Mouse (Mus musculus) limb, embryonic 15.5 days (tissue): ENCODE data around the gene Stum. TPM values are rescaled to one million over a fixed set of nuclear protein-coding genes. Genes with fewer than 3 reads are reported as not detected.
"Not testable (repeated sequence)": the region's sequence is repeated elsewhere in the genome, so short reads cannot be mapped to it uniquely, and the experiment has no call there.

ENCODE experiments used
- ATAC-seq: fragments of 200-750 bp; cut with Nextera tagmentation; 2 replicates; pipeline ENCODE4 v1.8.0; 2017; ENCODE audit warnings: low read depth, moderate TSS enrichment; ENCODE audit not compliant: insufficient number of reproducible peaks, low FRiP score, low TSS enrichment
- H3K27ac ChIP-seq: fragments of 300-500 bp; sonication (generic); 2 replicates; pipeline ENCODE4 v1.5.1; 2015; ENCODE audit warnings: moderate library complexity, mild to moderate bottlenecking, inconsistent platforms
- H3K27me3 ChIP-seq: fragments of 300-500 bp; sonication (generic); 2 replicates; pipeline ENCODE4 v1.6.1; 2015; ENCODE audit warnings: inconsistent platforms
- H3K36me3 ChIP-seq: fragments of 300-500 bp; sonication (generic); 2 replicates; pipeline ENCODE4 v1.6.1; 2015; ENCODE audit warnings: inconsistent platforms
- H3K4me1 ChIP-seq: fragments of 300-500 bp; sonication (generic); 2 replicates; pipeline ENCODE4 v1.6.1; 2015; ENCODE audit warnings: inconsistent platforms
- H3K4me2 ChIP-seq: fragments of 300-500 bp; sonication (generic); 2 replicates; pipeline ENCODE4 v1.6.1; 2015; ENCODE audit warnings: mild to moderate bottlenecking, inconsistent platforms
- H3K4me3 ChIP-seq: fragments of 300-500 bp; sonication (generic); 2 replicates; pipeline ENCODE4 v1.5.1; 2015; ENCODE audit warnings: mild to moderate bottlenecking, inconsistent platforms
- H3K9ac ChIP-seq: fragments of 300-500 bp; sonication (generic); 2 replicates; pipeline ENCODE4 v1.6.1; 2015; ENCODE audit warnings: inconsistent platforms
- H3K9me3 ChIP-seq: fragments of 300-500 bp; sonication (generic); 2 replicates; pipeline ENCODE4 v1.6.1; 2016; ENCODE audit warnings: inconsistent platforms
- WGBS: fragments of 180-500 bp; shearing (Covaris S2); methylation state at CpG from one replicate; pipeline ENCODE4 v1.1.7; 2015; 5-methylcytosine and 5-hydroxymethylcytosine counted together
- polyA plus RNA-seq: library from polyadenylated mRNA; unstranded; fragments of >200 nt; fragmentation: Nextera tagmentation; extraction: Ambion mirVana; gene quantifications from 2 replicates; pipeline ENCODE4 v1.2.1, GENCODE M21; 2015

The Stum gene
- polyA plus RNA-seq, result 3.9 and 4.4 TPM in 2 replicates

DNA sequence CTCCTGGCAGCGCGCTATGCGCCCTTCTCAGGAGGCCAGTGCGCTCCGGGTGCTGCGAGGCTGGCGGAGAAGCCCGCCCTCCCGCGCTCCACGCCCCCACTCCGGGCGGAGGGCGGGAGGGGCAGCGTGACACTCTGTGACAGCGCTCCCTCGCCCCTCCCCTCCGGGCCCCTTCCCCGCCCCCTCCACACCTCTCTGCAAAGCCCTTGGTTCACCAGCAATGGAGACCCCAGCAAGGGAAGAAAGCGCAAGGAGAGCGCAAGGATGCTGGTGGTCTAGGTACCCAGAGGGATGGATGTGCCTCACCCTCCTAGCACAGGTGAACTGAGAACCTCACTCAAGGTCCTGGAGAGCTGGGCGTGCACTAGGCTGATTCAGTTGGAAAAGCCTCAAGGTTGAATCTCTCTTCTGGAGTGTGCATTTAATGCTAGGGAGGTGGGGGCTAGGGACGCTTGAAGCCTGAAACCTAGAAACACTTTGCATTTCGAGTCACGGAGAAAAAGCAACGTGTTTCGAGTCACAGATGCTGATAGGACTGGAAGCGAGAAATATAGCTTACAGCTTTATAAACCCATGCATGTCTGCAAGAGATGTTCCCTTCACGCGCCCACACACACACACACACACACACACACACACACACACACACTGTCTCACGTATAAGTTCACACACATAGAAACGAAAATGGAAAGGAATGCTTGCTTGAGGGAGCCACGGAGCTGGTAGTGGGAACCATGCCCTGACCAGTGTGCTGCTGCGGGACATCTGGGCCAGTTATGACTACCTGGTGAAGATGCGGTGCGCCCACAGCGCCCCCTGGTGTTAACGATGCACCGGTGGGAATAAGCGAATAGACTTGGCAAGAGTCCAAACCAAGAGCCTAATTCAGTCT, at the start of gene Stum:
Stum (minus strand) TSS at position 106 of the 893 bp plus-strand sequence.
- Histone ChIP-seq H3K4me3 (peak within 1 kb of the TSS; percentile 44), H3K27me3 (peaks cover 63% of the 10 kb centered on the region), H3K36me3 (no peaks in the 10 kb centered on the region), H3K9ac (peak within 1 kb of the TSS; percentile 31; the same call in 1 of the 2 replicates), H3K4me2 (peak within 1 kb of the TSS; percentile 91), H3K4me1 (peaks cover 26% of the 10 kb centered on the region), H3K27ac (no peak within 1 kb of the TSS), H3K9me3 (no peaks in the 10 kb centered on the region)
- peak; percentile 48; the same call in 1 of the 2 replicates for ATAC-seq
- 2% methylated on average over 40 of the region's 40 CpGs for WGBS

DNA sequence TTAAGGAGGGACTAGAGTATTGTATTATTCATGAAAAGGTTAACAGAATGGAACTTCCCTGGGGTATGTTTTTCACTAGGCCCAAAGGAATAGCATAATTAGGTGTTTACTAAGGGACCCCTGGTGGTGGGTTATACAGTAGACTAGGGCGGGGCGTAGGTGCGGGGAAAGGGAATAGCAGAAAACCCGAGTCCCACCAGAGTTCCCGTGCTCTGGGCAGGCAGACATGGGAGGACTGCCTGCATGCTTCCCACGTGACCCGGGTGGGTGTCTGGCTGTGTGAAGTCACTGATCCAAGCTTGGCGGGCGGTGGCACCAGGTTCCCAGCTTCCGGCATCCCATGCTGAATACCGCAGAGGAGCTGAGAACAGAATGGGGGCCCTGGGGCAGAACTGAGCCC, 49.4 kb upstream of the Stum start:
- Histone ChIP-seq H3K36me3 (no peaks in the 10 kb centered on the region), H3K27ac (no peak overlapping the region), H3K4me3 (no peak overlapping the region), H3K9me3 (peaks cover 5% of the 10 kb centered on the region; the same call in 1 of the 2 replicates), H3K4me1 (no peaks in the 10 kb centered on the region), H3K9ac (no peak overlapping the region), H3K4me2 (no peak overlapping the region), H3K27me3 (no peaks in the 10 kb centered on the region)
- no peak for ATAC-seq
- WGBS, result 96% methylated on average over 11 of the region's 11 CpGs

DNA sequence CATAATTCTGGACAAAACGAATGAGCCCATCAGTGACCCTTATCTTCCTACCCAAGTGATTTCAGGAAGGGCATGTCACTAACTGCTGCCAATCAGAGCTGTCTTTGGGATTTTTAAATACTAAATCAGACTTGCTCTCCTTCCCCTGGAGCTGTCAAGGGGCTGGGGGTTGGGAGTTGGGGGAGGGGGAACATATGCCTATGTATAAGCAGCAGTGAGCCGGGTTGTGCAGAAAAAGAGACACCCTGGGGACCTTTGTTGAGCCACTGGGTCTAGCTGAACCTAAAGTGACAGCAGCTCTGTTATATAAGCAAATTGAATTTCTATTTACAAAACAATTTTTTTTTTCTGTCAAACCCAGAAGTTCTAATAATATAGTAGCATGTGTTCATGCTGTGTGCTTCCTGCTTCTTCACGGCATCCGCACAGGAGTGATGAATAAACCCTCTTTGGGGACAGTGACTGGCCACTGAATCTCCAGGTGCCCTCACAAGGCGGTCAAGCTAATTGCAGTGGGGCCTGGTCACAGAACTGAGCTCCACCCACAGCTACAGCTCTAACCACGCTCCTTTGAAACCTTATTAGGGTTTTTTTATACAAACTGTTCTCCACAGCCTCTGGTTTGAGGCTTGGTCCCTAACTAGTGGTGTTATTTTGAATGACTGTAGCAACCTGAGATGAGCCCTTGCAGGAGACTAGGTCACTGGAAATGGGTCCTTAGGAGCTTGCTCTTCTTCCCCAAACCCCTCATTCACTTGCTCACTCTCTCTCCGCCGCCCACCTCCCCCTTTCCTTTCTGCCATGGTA, 47.4 kb upstream of the Stum start:
- H3K27me3 ChIP-seq, result no peaks in the 10 kb centered on the region
- H3K9ac ChIP-seq, result no peak overlapping the region
- no peaks in the 10 kb centered on the region for H3K4me1 ChIP-seq
- H3K9me3 ChIP-seq, result peaks cover 5% of the 10 kb centered on the region; the same call in 1 of the 2 replicates
- 61% methylated on average over 8 of the region's 8 CpGs for WGBS
- ATAC-seq, result no peak
- no peak overlapping the region for H3K4me2 ChIP-seq
- H3K27ac ChIP-seq, result no peak overlapping the region
- H3K36me3 ChIP-seq, result no peaks in the 10 kb centered on the region
- no peak overlapping the region for H3K4me3 ChIP-seq

DNA sequence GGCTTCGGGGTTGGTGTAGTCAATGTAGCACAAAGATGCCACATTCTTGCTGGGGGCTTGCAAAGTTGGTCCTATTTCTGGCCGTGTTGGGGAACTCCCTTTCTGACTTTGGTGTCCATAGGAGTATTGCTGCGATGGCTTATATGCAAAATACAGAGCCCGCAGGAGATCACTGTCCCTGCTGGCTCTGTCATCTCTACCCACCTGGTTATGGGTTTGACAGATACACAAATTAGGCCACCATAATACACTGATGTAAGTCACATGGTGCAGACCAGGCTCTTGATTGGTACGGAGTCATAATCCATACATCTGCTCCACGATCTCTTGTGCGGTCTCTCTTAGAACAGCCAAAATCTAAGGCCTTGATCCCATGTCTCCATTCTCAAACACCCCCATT, 46.5 kb upstream of the Stum start:
- H3K4me3 ChIP-seq, result no peak overlapping the region
- 87% methylated on average over 7 of the region's 7 CpGs for WGBS
- H3K4me1 ChIP-seq, result no peaks in the 10 kb centered on the region
- no peak for ATAC-seq
- H3K36me3 ChIP-seq, result no peaks in the 10 kb centered on the region
- H3K4me2 ChIP-seq, result no peak overlapping the region
- H3K27ac ChIP-seq, result no peak overlapping the region
- no peaks in the 10 kb centered on the region for H3K27me3 ChIP-seq
- H3K9me3 ChIP-seq, result peaks cover 5% of the 10 kb centered on the region; the same call in 1 of the 2 replicates
- H3K9ac ChIP-seq, result no peak overlapping the region

DNA sequence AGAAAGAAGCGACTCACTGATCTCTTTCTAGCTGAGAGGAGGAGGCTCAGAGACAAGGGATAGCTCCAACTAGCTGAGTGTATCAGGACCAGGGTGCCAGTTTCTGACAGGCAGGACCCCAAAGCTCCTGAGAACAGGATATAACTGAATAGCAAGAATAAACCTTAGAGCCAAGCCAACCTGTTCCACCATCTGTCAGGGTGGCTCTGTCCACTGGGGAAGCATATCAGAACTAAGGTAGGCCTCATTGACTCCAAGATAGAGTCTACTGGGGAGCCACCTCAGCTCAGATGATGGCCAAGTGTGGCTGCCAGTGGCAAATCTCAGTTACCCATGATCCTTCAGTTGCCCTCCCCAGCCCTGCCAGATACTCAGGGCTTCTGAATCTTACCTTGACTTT, 42.0 kb upstream of the Stum start:
- no peak overlapping the region for H3K9ac ChIP-seq
- no peak overlapping the region for H3K4me2 ChIP-seq
- no peak overlapping the region for H3K27ac ChIP-seq
- H3K9me3 ChIP-seq, result no peaks in the 10 kb centered on the region
- no peaks in the 10 kb centered on the region for H3K4me1 ChIP-seq
- H3K36me3 ChIP-seq, result no peaks in the 10 kb centered on the region
- ATAC-seq, result no peak
- H3K4me3 ChIP-seq, result no peak overlapping the region
- 88% methylated on average over 1 of the region's 1 CpGs for WGBS
- no peaks in the 10 kb centered on the region for H3K27me3 ChIP-seq

DNA sequence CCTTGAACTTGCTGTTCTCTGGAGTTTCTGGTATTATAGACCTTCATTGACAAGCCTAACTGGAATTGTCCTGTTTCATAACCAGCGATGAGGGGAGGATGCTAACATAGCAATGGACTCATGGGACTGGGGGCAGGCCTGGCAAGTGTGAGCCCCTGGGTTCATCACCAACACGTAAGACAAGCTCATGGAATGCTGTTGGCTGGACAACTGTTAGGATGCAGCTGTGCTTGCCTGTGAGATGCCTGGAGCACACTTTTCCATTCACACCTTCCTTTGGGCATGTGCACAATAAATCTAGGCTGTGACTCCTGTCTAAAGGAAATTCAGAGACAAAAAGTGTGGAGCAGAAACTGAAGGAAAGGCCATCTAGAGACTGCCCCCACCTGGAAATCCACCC, 40.0 kb upstream of the Stum start:
- ATAC-seq, result no peak
- WGBS, result 76% methylated on average over 2 of the region's 2 CpGs

DNA sequence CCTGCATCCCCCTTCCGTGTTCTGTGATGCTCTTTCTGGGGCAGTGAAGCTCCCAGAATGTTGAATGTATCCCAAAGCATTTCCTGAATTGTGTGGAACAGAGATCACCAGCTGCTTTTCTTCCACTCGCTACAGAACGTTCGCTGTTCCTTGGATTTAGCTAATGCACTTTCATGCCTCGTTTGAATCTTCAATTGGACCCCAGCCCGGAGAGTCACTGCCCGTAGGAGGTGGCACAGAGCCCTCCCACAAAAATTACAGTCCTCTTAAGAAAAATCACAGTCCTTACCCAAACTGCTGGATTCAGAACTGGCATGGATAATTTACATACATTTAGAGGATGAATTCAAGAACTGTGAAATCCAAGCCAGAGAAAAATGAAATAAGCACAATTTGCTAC, 36.9 kb upstream of the Stum start:
- no peak overlapping the region for H3K27ac ChIP-seq
- 50% methylated on average over 7 of the region's 7 CpGs for WGBS
- ATAC-seq, result no peak

More for the DNA sequence above, 40.0 kb upstream of the Stum start:
- Histone ChIP-seq H3K4me2 (no peak overlapping the region), H3K9ac (no peak overlapping the region), H3K9me3 (no peaks in the 10 kb centered on the region), H3K4me1 (no peaks in the 10 kb centered on the region), H3K27ac (no peak overlapping the region), H3K4me3 (no peak overlapping the region), H3K36me3 (no peaks in the 10 kb centered on the region), H3K27me3 (no peaks in the 10 kb centered on the region)

DNA sequence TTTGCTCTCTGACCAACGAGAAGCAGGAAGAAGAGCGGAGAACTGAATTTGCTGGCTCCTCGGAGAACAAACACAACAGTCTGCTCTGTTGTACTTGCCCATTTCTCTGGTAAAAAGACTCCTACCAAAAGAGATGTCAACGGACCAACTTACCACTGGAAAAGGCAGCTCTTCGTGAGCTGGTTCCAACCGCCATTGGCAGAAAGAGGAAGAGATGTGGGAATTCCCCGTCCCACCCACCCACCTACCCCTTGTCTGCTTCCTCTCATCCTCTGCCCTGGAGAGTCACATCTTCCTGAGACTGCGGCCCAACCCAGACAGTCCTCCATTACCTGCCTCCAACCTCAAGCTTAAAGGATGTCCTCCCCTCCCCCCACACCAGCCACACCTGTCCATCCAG, 36.2 kb upstream of the Stum start:
- H3K27me3 ChIP-seq, result no peaks in the 10 kb centered on the region
- no peak overlapping the region for H3K9ac ChIP-seq
- WGBS, result 88% methylated on average over 8 of the region's 8 CpGs
- no peaks in the 10 kb centered on the region for H3K36me3 ChIP-seq
- H3K9me3 ChIP-seq, result no peaks in the 10 kb centered on the region
- no peak for ATAC-seq
- no peak overlapping the region for H3K4me3 ChIP-seq
- H3K27ac ChIP-seq, result no peak overlapping the region
- H3K4me1 ChIP-seq, result peaks cover 2% of the 10 kb centered on the region; the same call in 1 of the 2 replicates
- H3K4me2 ChIP-seq, result no peak overlapping the region

More for the DNA sequence above, 36.9 kb upstream of the Stum start:
- Histone ChIP-seq H3K9me3 (no peaks in the 10 kb centered on the region), H3K4me2 (no peak overlapping the region), H3K9ac (no peak overlapping the region), H3K4me1 (no peaks in the 10 kb centered on the region), H3K27me3 (no peaks in the 10 kb centered on the region), H3K4me3 (no peak overlapping the region), H3K36me3 (no peaks in the 10 kb centered on the region)

DNA sequence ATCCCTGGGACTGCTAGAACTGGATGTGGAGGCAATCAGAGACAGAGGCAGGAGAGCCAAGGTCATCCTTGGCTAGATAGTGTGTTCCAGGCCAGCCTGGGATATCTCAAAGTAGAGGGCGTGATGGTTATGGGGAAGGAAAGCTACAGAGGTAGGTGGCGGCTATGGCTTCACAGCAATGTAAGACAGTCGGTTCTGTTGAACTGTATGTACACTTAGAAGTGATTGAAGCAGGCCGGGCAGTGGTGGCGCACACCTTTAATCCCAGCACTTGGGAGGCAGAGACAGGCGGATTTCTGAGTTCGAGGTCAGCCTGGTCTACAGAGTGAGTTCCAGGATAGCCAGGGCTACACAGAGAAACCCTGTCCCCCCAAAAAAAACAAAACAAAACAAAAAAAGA, 35.6 kb upstream of the Stum start:
- not testable (repeated sequence) for H3K9ac ChIP-seq, H3K36me3 ChIP-seq, H3K4me2 ChIP-seq, H3K4me1 ChIP-seq, H3K27ac ChIP-seq, H3K4me3 ChIP-seq, H3K9me3 ChIP-seq, H3K27me3 ChIP-seq, ATAC-seq
- WGBS, result 94% methylated on average over 7 of the region's 7 CpGs

DNA sequence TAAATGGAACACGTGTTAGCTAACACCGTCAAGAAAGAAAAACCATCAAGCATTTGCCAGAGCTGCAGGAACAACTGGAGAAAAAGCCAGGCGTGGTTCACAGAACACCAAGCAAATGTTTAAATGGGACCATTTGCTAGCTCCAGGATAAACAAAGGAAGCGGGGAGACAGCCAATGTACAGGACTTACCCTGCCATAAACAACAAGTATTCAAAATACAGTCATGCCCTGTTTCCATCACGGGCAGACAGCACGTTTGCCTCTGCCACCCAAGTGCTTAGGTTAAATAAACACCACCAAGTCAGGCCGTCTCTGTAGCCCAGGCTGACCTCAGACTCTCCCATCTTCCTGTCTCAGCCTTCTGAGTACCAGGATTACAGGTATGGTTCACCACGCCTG, 35.1 kb upstream of the Stum start:
- 59% methylated on average over 8 of the region's 8 CpGs for WGBS
- Histone ChIP-seq H3K9ac (no peak overlapping the region), H3K9me3 (no peaks in the 10 kb centered on the region)

DNA sequence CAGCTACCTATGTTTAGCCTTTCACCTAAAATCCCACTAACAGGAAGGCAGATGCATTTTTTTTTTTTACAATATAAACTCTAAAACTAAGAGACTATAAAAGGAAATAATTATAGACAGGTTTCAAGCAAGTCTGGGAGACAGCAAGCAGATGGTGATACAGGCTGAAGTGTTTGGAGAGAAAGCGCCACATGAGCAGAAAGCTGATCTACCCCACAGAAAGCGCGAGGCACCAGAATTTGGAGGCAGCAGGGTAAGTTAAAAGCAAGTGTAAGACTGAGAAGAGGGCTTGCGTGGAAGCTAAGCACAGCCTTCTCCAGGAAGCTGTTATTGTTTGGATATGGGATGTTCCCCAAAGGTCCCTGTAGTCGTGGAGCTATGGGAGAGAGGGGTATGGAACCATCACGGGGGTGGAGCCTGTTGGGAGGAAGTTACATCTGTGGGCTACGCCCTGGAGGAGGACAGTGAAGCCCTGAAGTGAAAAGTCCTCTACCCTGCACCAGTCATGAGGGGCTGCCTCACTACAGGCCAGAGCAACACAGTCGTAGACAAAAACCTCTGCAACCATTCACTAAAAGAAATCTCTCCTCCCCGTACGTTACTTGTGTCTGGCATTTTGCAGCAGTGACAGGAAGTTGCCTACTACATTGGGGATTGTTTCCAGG, 34.2 kb upstream of the Stum start:
- Histone ChIP-seq H3K36me3 (no peaks in the 10 kb centered on the region), H3K9me3 (no peaks in the 10 kb centered on the region), H3K27ac (no peak overlapping the region), H3K4me2 (no peak overlapping the region), H3K27me3 (no peaks in the 10 kb centered on the region), H3K9ac (no peak overlapping the region), H3K4me3 (no peak overlapping the region), H3K4me1 (peaks cover 9% of the 10 kb centered on the region; the same call in 1 of the 2 replicates)
- no peak for ATAC-seq
- 49% methylated on average over 10 of the region's 10 CpGs for WGBS

More for the DNA sequence above, 35.1 kb upstream of the Stum start:
- Histone ChIP-seq H3K4me3 (no peak overlapping the region), H3K36me3 (no peaks in the 10 kb centered on the region), H3K4me1 (peaks cover 9% of the 10 kb centered on the region; the same call in 1 of the 2 replicates), H3K27me3 (no peaks in the 10 kb centered on the region), H3K27ac (no peak overlapping the region), H3K4me2 (no peak overlapping the region)
- ATAC-seq, result no peak
